Mouse (Mus musculus) hindbrain, embryonic 16.5 days (tissue): Measurements from ENCODE around the gene Cblc. TPM values are rescaled to one million over a fixed set of nuclear protein-coding genes. Genes with fewer than 3 reads are reported as not detected.

Experiments used
- ATAC-seq: fragments of 200-750 bp; cut with Nextera tagmentation; 2 replicates; pipeline ENCODE4 v1.8.0; 2017; ENCODE audit warnings: moderate TSS enrichment, moderate library complexity
- H3K27ac ChIP-seq: fragments of 300-500 bp; sonication (generic); 2 replicates; pipeline ENCODE4 v1.5.1; 2014; ENCODE audit warnings: low read depth, mild to moderate bottlenecking, control low read depth, low read length, moderate library complexity
- H3K27me3 ChIP-seq: fragments of 300-500 bp; sonication (generic); replicated peaks from 2 replicates; pipeline ENCODE4 v1.6.1; 2014; ENCODE audit warnings: low read length; ENCODE audit not compliant: control insufficient read depth, insufficient read depth
- H3K36me3 ChIP-seq: fragments of 300-500 bp; sonication (generic); 2 replicates; pipeline ENCODE4 v1.6.1; 2014; ENCODE audit warnings: mild to moderate bottlenecking, low read length, moderate library complexity, mixed read lengths; ENCODE audit not compliant: control insufficient read depth, insufficient read depth
- H3K4me1 ChIP-seq: fragments of 300-500 bp; sonication (generic); 2 replicates; pipeline ENCODE4 v1.6.1; 2014; ENCODE audit warnings: low read depth, low read length; ENCODE audit not compliant: control insufficient read depth, insufficient read depth
- H3K4me2 ChIP-seq: fragments of 300-500 bp; sonication (generic); 2 replicates; pipeline ENCODE4 v1.6.1; 2014; ENCODE audit warnings: mild to moderate bottlenecking, low read length, control low read depth, moderate library complexity
- H3K4me3 ChIP-seq: fragments of 300-500 bp; sonication (generic); 2 replicates; pipeline ENCODE4 v1.5.1; 2014; ENCODE audit warnings: mild to moderate bottlenecking, low read length, control low read depth, moderate library complexity
- H3K9ac ChIP-seq: fragments of 300-500 bp; sonication (generic); 2 replicates; pipeline ENCODE4 v1.6.1; 2014; ENCODE audit warnings: low read depth, mild to moderate bottlenecking, control low read depth, low read length, moderate library complexity
- H3K9me3 ChIP-seq: fragments of 300-500 bp; sonication (generic); 2 replicates; pipeline ENCODE4 v1.6.1; 2014; ENCODE audit warnings: mild to moderate bottlenecking, low read length, moderate library complexity; ENCODE audit not compliant: control insufficient read depth
- WGBS: fragments of 180-500 bp; shearing (Covaris S2); extraction: QIAGEN DNeasy Blood & Tissue Kit; methylation state at CpG from one replicate; pipeline ENCODE4 v1.1.7; 2014; 5-methylcytosine and 5-hydroxymethylcytosine counted together
- polyA plus RNA-seq: library from polyadenylated mRNA; unstranded; fragments of >200 nt; fragmentation: Nextera tagmentation; extraction: Ambion mirVana; gene quantifications from 2 replicates; pipeline ENCODE4 v1.2.1, GENCODE M21; 2015

Cblc gene
- 0.34 and 0.41 TPM in 2 replicates for polyA plus RNA-seq

GRCm38 (mm10) chr7:19796697-19797588, at the start of gene Cblc:
Gene Cblc (minus strand): TSS chr7:19796809.
- WGBS = 2% methylated on average over 32 of the region's 32 CpGs
- Histone ChIP-seq H3K4me2 (no peak within 1 kb of the TSS), H3K4me3 (no peak within 1 kb of the TSS), H3K27me3 (peaks cover 23% of the 10 kb centered on the region), H3K9ac (peak within 1 kb of the TSS; percentile 13; the same call in 1 of the 2 replicates), H3K36me3 (no peaks in the 10 kb centered on the region), H3K9me3 (no peaks in the 10 kb centered on the region), H3K4me1 (no peaks in the 10 kb centered on the region), H3K27ac (no peak within 1 kb of the TSS)
- peak; percentile 24; the same call in 1 of the 2 replicates for ATAC-seq

GRCm38 (mm10) chr7:19844521-19845171, 48.0 kb upstream of the Cblc start:
- no peak overlapping the region for H3K4me2 ChIP-seq
- H3K9ac ChIP-seq = no peak overlapping the region
- no peaks in the 10 kb centered on the region for H3K4me1 ChIP-seq
- ATAC-seq = no peak
- H3K36me3 ChIP-seq = no peaks in the 10 kb centered on the region
- H3K27me3 ChIP-seq = peaks cover 17% of the 10 kb centered on the region
- H3K4me3 ChIP-seq = no peak overlapping the region
- no peak overlapping the region for H3K27ac ChIP-seq
- H3K9me3 ChIP-seq = no peaks in the 10 kb centered on the region
- 65% methylated on average over 15 of the region's 15 CpGs for WGBS

GRCm38 (mm10) chr7:19843561-19843960, 47.0 kb upstream of the Cblc start:
- Histone ChIP-seq H3K4me1 (no peaks in the 10 kb centered on the region), H3K4me2 (peak overlapping the region; percentile 16; the same call in 1 of the 2 replicates), H3K4me3 (no peak overlapping the region), H3K27me3 (peaks cover 17% of the 10 kb centered on the region), H3K9me3 (no peaks in the 10 kb centered on the region), H3K36me3 (no peaks in the 10 kb centered on the region), H3K27ac (no peak overlapping the region), H3K9ac (no peak overlapping the region)
- WGBS = 4% methylated on average over 11 of the region's 11 CpGs
- peak; percentile 73 for ATAC-seq

- no peaks in the 10 kb centered on the region for H3K9me3 ChIP-seq
- H3K27ac ChIP-seq = no peak overlapping the region
- H3K4me3 ChIP-seq = no peak overlapping the region
- peaks cover 17% of the 10 kb centered on the region for H3K27me3 ChIP-seq
- no peaks in the 10 kb centered on the region for H3K36me3 ChIP-seq
- H3K9ac ChIP-seq = no peak overlapping the region
- ATAC-seq = no peak
- H3K4me2 ChIP-seq = no peak overlapping the region
- H3K4me1 ChIP-seq = no peaks in the 10 kb centered on the region
- 35% methylated on average over 18 of the region's 19 CpGs for WGBS
Observed at GRCm38 (mm10) chr7:19842885-19843504, 46.4 kb upstream of the Cblc start.

GRCm38 (mm10) chr7:19841686-19842413, 45.2 kb upstream of the Cblc start:
- Histone ChIP-seq H3K27me3 (peaks cover 14% of the 10 kb centered on the region), H3K4me3 (no peak overlapping the region), H3K9me3 (no peaks in the 10 kb centered on the region), H3K36me3 (no peaks in the 10 kb centered on the region), H3K9ac (no peak overlapping the region), H3K4me2 (no peak overlapping the region), H3K27ac (no peak overlapping the region), H3K4me1 (no peaks in the 10 kb centered on the region)
- no peak for ATAC-seq
- 82% methylated on average over 21 of the region's 21 CpGs for WGBS

GRCm38 (mm10) chr7:19840936-19841335, 44.3 kb upstream of the Cblc start:
- ATAC-seq = no peak
- H3K4me3 ChIP-seq = no peak overlapping the region
- peaks cover 14% of the 10 kb centered on the region for H3K27me3 ChIP-seq
- H3K4me2 ChIP-seq = no peak overlapping the region
- no peaks in the 10 kb centered on the region for H3K4me1 ChIP-seq
- H3K36me3 ChIP-seq = no peaks in the 10 kb centered on the region
- H3K9me3 ChIP-seq = no peaks in the 10 kb centered on the region
- H3K9ac ChIP-seq = no peak overlapping the region
- H3K27ac ChIP-seq = no peak overlapping the region
- 89% methylated on average over 3 of the region's 3 CpGs for WGBS

- Histone ChIP-seq H3K9me3 (no peaks in the 10 kb centered on the region), H3K4me1 (no peaks in the 10 kb centered on the region), H3K36me3 (no peaks in the 10 kb centered on the region), H3K4me2 (no peak overlapping the region), H3K9ac (no peak overlapping the region), H3K27me3 (peaks cover 14% of the 10 kb centered on the region), H3K27ac (no peak overlapping the region), H3K4me3 (no peak overlapping the region)
- ATAC-seq = no peak
- WGBS = 84% methylated on average over 4 of the region's 4 CpGs
Observed at GRCm38 (mm10) chr7:19840371-19840770, 43.8 kb upstream of the Cblc start.

- Histone ChIP-seq H3K4me2 (no peak overlapping the region), H3K27ac (no peak overlapping the region), H3K9me3 (no peaks in the 10 kb centered on the region), H3K9ac (no peak overlapping the region), H3K4me3 (no peak overlapping the region), H3K4me1 (no peaks in the 10 kb centered on the region), H3K36me3 (no peaks in the 10 kb centered on the region), H3K27me3 (no peaks in the 10 kb centered on the region)
- WGBS = 68% methylated on average over 3 of the region's 3 CpGs
- no peak for ATAC-seq
Observed at GRCm38 (mm10) chr7:19836843-19837242, 40.2 kb upstream of the Cblc start.
